In the genomic region with DNA sequence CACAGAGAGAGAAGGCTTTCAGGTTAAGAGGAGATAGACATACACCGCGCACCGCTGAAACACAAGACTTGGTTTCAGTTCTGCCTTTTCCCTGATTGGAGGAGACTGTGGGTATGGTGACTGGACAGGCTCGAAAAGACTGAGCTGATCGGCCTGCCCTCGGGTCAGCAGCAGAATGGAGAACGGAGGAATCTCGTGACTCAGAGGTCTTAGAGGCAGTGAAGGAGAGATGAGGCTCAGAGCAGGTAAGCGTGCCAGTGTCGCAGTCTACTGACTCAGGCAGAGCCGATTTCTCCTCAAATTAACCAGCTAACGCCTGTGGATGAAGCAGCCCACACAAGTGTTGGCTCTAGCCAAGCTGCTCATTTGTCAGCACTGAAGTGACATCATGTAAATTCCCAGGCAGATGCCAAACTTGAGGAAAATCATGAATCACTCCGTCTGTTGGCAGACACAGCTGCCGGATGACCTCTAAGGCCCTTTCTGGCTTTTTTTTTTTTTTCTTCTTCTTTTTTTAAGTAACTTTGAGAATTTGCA, we compare ENCODE assay signal across 9 mouse cellular contexts. TPM values are rescaled to one million over a fixed set of nuclear protein-coding genes. Genes with fewer than 3 reads are reported as not detected.
A peak's percentile ranks its signal among the peaks of the same experiment; 100 is the strongest.
DNase-seq lines count a peak whose midpoint lies in the region; ATAC-seq lines count a peak whose summit lies in the region.
"Had no signal": no experiment of that assay in that cellular context is flagged by ENCODE, and none has a peak within 500 bp of the region (broad histone marks: within the 10 kb centered on the region; RNA-seq: fewer than 3 reads in every experiment).

No protein-coding gene starts in this region.

- H3K9ac ChIP-seq in hindbrain, embryonic 12.5 days: no peak overlapping the region
- H3K9ac ChIP-seq in kidney, embryonic 15.5 days: no peak overlapping the region
- no peak overlapping the region for H3K9ac ChIP-seq in midbrain, embryonic 11.5 days (ENCODE audit: low read length)

- ATAC-seq in hindbrain, embryonic 12.5 days (ENCODE audit: low FRiP score): no peak
- ATAC-seq in kidney, embryonic 15.5 days (replicated peaks; ENCODE audit: low FRiP score): peak; percentile 74; the same call in 1 of the 2 replicates
- no peak for ATAC-seq in midbrain, embryonic 11.5 days (ENCODE audit: low FRiP score)

- H3K27ac ChIP-seq in hindbrain, embryonic 10.5 days: no peak overlapping the region
- no peak overlapping the region for H3K27ac ChIP-seq in hindbrain, embryonic 12.5 days
- H3K27ac ChIP-seq in kidney, embryonic 15.5 days: no peak overlapping the region
- no peak overlapping the region for H3K27ac ChIP-seq in midbrain, embryonic 11.5 days (ENCODE audit: low read depth, low read length)

- H3K4me1 ChIP-seq in hindbrain, embryonic 10.5 days (replicated peaks): no peaks in the 10 kb centered on the region
- no peaks in the 10 kb centered on the region for H3K4me1 ChIP-seq in hindbrain, embryonic 12.5 days
- peaks cover 4% of the 10 kb centered on the region; the same call in 1 of the 2 replicates for H3K4me1 ChIP-seq in kidney, embryonic 15.5 days
- H3K4me1 ChIP-seq in midbrain, embryonic 11.5 days (ENCODE audit: control insufficient read depth, insufficient read depth, low read length): no peaks in the 10 kb centered on the region

- peak; percentile 3 for DNase-seq in hindbrain, embryonic 10.5 days (ENCODE audit: low spot score)
- peak; percentile 2 for DNase-seq in R1 (ENCODE audit: low read depth, low spot score)
- peak; percentile 36 for DNase-seq in embryo, embryonic 11 days
- peak; percentile 7 for DNase-seq in right cerebral cortex, postnatal 14 days
- DNase-seq in midbrain, embryonic 11.5 days (ENCODE audit: low spot score, missing footprints): no peak
- DNase-seq in spleen, postnatal 36 days (ENCODE audit: low spot score in 2 of 2): no peak

- WGBS in hindbrain, embryonic 10.5 days: 83% methylated on average over 14 of the region's 14 CpGs
- 77% methylated on average over 14 of the region's 14 CpGs for WGBS in hindbrain, embryonic 12.5 days
- 47% methylated on average over 14 of the region's 14 CpGs for WGBS in kidney, embryonic 15.5 days
- 85% methylated on average over 14 of the region's 14 CpGs for WGBS in midbrain, embryonic 11.5 days

- H3K4me3 ChIP-seq in hindbrain, embryonic 10.5 days: no peak overlapping the region
- H3K4me3 ChIP-seq in hindbrain, embryonic 12.5 days: no peak overlapping the region
- no peak overlapping the region for H3K4me3 ChIP-seq in kidney, embryonic 15.5 days (replicated peaks)
- no peak overlapping the region for H3K4me3 ChIP-seq in midbrain, embryonic 11.5 days (ENCODE audit: low read depth, low read length)

- H3K27me3 ChIP-seq in hindbrain, embryonic 10.5 days (ENCODE audit: insufficient read depth, poor library complexity, severe bottlenecking): no peaks in the 10 kb centered on the region
- no peaks in the 10 kb centered on the region for H3K27me3 ChIP-seq in hindbrain, embryonic 12.5 days
- no peaks in the 10 kb centered on the region for H3K27me3 ChIP-seq in kidney, embryonic 15.5 days
- H3K27me3 ChIP-seq in midbrain, embryonic 11.5 days (ENCODE audit: control insufficient read depth, insufficient read depth, low read length): no peaks in the 10 kb centered on the region

- no peak overlapping the region for H3K4me2 ChIP-seq in hindbrain, embryonic 12.5 days (replicated peaks)
- H3K4me2 ChIP-seq in kidney, embryonic 15.5 days: 0 out of 2 replicates have a peak overlapping the region, but pooled peaks have one; percentile 25
- no peak overlapping the region for H3K4me2 ChIP-seq in midbrain, embryonic 11.5 days

- H3K36me3 ChIP-seq in hindbrain, embryonic 10.5 days: no peaks in the 10 kb centered on the region
- H3K36me3 ChIP-seq in hindbrain, embryonic 12.5 days: no peaks in the 10 kb centered on the region
- H3K36me3 ChIP-seq in kidney, embryonic 15.5 days: no peaks in the 10 kb centered on the region
- H3K36me3 ChIP-seq in midbrain, embryonic 11.5 days (ENCODE audit: control insufficient read depth, insufficient read depth, low read length): no peaks in the 10 kb centered on the region

- no peaks in the 10 kb centered on the region for H3K9me3 ChIP-seq in hindbrain, embryonic 10.5 days
- no peaks in the 10 kb centered on the region for H3K9me3 ChIP-seq in hindbrain, embryonic 12.5 days (replicated peaks)
- H3K9me3 ChIP-seq in kidney, embryonic 15.5 days (replicated peaks): no peaks in the 10 kb centered on the region
- H3K9me3 ChIP-seq in midbrain, embryonic 11.5 days (ENCODE audit: control insufficient read depth, low read length): no peaks in the 10 kb centered on the region

RNA-seq across cellular contexts. Expression of gene Stxbp5l, which starts 55.9 kb away (rescaled TPM):
- 1.9 and 4.0 TPM in 2 replicates for polyA plus RNA-seq in hindbrain, embryonic 10.5 days (2016; fragmentation: Nextera tagmentation; extraction: Ambion mirVana)
- polyA plus RNA-seq in hindbrain, embryonic 12.5 days (2016; fragmentation: Nextera tagmentation; extraction: Ambion mirVana): 5.5 and 7.3 TPM in 2 replicates
- 2.9 and 3.2 TPM in 2 replicates for polyA plus RNA-seq in kidney, embryonic 15.5 days (2015; fragmentation: Nextera tagmentation; extraction: Ambion mirVana)
- polyA plus RNA-seq in midbrain, embryonic 11.5 days (2014; fragmentation: Nextera tagmentation; extraction: Ambion mirVana): 2.7 and 4.3 TPM in 2 replicates
- polyA plus RNA-seq: gonadal fat pad, adult 2 months had no signal

Comparison
In these comparisons a context has a peak if more than half of its experiments do, and no peak if none do; other contexts are left out.
1. DNase-seq: peak in hindbrain, embryonic 10.5 days (single experiment), R1 (single experiment), embryo, embryonic 11 days (single experiment) and right cerebral cortex, postnatal 14 days (single experiment); none in midbrain, embryonic 11.5 days (single experiment) and spleen, postnatal 36 days (0 of 2).